Mouse (Mus musculus) testis, adult 2 months (tissue): ENCODE measurements around the gene Krtap16-1. TPM values are rescaled to one million over a fixed set of nuclear protein-coding genes. Genes with fewer than 3 reads are reported as not detected.

Source experiments
- H3K27ac ChIP-seq: fragments of 200-500 bp; 2 replicates; pipeline ENCODE4 v1.5.1; 2012; ENCODE audit warnings: low read depth, low read length; ENCODE audit not compliant: control insufficient read depth, insufficient read depth
- H3K27me3 ChIP-seq: fragments of 200-500 bp; 2 replicates; pipeline ENCODE4 v1.6.1; 2012; ENCODE audit warnings: mild to moderate bottlenecking, low read length, moderate library complexity; ENCODE audit not compliant: control insufficient read depth, insufficient read depth
- H3K36me3 ChIP-seq: fragments of 200-500 bp; 2 replicates; pipeline ENCODE4 v1.6.1; 2012; ENCODE audit warnings: mild to moderate bottlenecking, low read length; ENCODE audit not compliant: control insufficient read depth, insufficient read depth
- H3K4me1 ChIP-seq: fragments of 200-500 bp; 2 replicates; pipeline ENCODE4 v1.6.1; 2012; ENCODE audit warnings: low read length; ENCODE audit not compliant: control insufficient read depth, insufficient read depth
- H3K4me3 ChIP-seq: fragments of 200-500 bp; 2 replicates; pipeline ENCODE4 v1.5.1; 2012; ENCODE audit warnings: low read depth, mild to moderate bottlenecking, low read length, moderate library complexity, mixed read lengths; ENCODE audit not compliant: control insufficient read depth
- CTCF ChIP-seq: fragments of 200-500 bp; IDR thresholded peaks from 2 replicates; pipeline ENCODE4 v1.5.1; 2012; ENCODE audit warnings: low read depth, mild to moderate bottlenecking, inconsistent platforms, low read length, moderate library complexity; ENCODE audit not compliant: control insufficient read depth, insufficient read depth, insufficient replicate concordance
- POLR2A ChIP-seq: fragments of 200-500 bp; IDR thresholded peaks from 2 replicates; pipeline ENCODE4 v1.6.1; 2012; ENCODE audit warnings: low read depth, mild to moderate bottlenecking, inconsistent platforms, low read length, moderate library complexity; ENCODE audit not compliant: control insufficient read depth
- polyA plus RNA-seq: library from polyadenylated mRNA; depleted of rRNA; stranded (reverse); fragments of >200 nt; gene quantifications from 2 replicates; pipeline ENCODE4 v1.2.3, GENCODE M21; 2012

Gene Krtap16-1
- polyA plus RNA-seq, 1 experiment: 0.06 TPM

GRCm38 (mm10) chr11:99989881-99990405 is 3.5 kb upstream of the Krtap16-1 start:
- Histone ChIP-seq H3K36me3 (no peaks in the 10 kb centered on the region), H3K4me3 (no peak overlapping the region), H3K27me3 (no peaks in the 10 kb centered on the region), H3K4me1 (peaks cover 2% of the 10 kb centered on the region; the same call in 1 of the 2 replicates), H3K27ac (no peak overlapping the region)
- no peak for TF ChIP-seq CTCF
- TF ChIP-seq POLR2A: no peak

GRCm38 (mm10) chr11:99988530-99988929 is 2.1 kb upstream of the Krtap16-1 start:
- no peaks in the 10 kb centered on the region for H3K27me3 ChIP-seq
- H3K36me3 ChIP-seq: no peaks in the 10 kb centered on the region
- H3K27ac ChIP-seq: no peak overlapping the region
- H3K4me1 ChIP-seq: peaks cover 2% of the 10 kb centered on the region; the same call in 1 of the 2 replicates
- H3K4me3 ChIP-seq: no peak overlapping the region
- TF ChIP-seq CTCF (no peak), POLR2A (no peak)

DNA sequence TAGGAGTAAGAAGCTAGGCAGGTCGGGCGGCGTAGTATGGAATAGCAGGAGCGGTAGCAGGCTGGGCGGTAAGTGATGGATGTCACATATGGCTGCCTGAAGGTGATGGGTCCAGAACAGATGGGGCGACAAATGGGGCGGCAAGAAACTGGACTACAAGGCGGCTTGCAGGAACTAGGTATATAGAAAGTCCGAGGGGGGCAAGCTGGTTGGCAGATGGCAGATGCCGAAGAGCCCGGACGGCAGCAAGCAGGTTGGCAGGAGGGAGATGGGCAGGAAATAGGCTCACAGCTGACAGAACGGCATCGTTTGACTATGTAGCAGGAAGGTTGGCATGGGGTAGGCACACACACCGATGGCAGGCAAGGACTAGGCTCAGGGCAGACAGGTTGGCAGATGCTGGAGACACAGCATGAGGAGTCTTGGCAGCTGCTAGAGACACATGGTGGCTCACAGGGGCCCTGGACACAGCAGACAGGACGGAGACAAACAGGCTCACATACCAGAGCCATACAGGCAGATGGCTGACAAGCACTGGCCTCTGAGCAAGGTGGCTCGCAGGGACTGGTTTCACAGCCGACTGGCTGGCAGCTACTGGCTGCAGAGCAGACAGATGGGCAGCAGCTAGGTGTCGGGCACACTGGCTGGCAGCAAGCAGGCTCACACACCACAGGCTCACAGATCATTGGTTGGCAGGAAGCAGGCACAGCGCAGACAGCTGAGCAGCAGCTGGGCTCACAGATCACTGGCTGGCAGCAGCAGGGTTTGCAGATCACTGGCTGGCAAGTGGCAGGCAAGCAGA is 905 bp downstream of the Krtap16-1 start:
- H3K4me3 ChIP-seq: no peak overlapping the region
- no peaks in the 10 kb centered on the region for H3K4me1 ChIP-seq
- H3K27me3 ChIP-seq: no peaks in the 10 kb centered on the region
- no peak overlapping the region for H3K27ac ChIP-seq
- H3K36me3 ChIP-seq: no peaks in the 10 kb centered on the region
- TF ChIP-seq POLR2A (no peak), CTCF (no peak)

DNA sequence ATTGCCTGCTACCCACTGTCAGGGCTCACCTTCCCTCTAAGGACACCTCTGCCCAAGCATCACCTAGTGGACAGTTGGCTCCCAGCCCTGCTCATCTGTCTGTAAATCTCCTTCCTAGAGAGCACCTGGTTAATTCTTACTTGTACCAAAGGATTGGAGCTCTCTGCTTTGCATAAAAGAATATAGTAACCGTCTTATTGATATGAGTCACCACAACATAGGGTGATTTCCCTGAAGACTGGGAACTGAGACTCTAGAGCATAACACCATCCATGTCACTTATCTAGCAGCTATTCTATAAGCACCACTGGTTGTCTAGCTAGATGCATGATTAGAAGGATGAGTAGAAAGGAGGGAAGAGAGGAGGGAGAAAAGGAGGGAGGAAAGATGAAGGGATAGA is 3.0 kb downstream of the Krtap16-1 start:
- H3K4me3 ChIP-seq: no peak overlapping the region
- TF ChIP-seq POLR2A (no peak), CTCF (no peak)
- no peaks in the 10 kb centered on the region for H3K4me1 ChIP-seq
- H3K27me3 ChIP-seq: no peaks in the 10 kb centered on the region
- no peaks in the 10 kb centered on the region for H3K36me3 ChIP-seq
- no peak overlapping the region for H3K27ac ChIP-seq

- H3K27me3 ChIP-seq: no peaks in the 10 kb centered on the region
- no peaks in the 10 kb centered on the region for H3K36me3 ChIP-seq
- no peak overlapping the region for H3K4me3 ChIP-seq
- TF ChIP-seq CTCF (no peak), POLR2A (no peak)
- H3K4me1 ChIP-seq: no peaks in the 10 kb centered on the region
- H3K27ac ChIP-seq: no peak overlapping the region
Observed at GRCm38 (mm10) chr11:99982731-99983130, 3.7 kb downstream of the Krtap16-1 start.

- Histone ChIP-seq H3K27ac (no peak within 1 kb of the TSS), H3K36me3 (no peaks in the 10 kb centered on the region), H3K4me1 (no peaks in the 10 kb centered on the region), H3K4me3 (no peak within 1 kb of the TSS), H3K27me3 (no peaks in the 10 kb centered on the region)
- TF ChIP-seq POLR2A (no peak), CTCF (no peak)
Observed at GRCm38 (mm10) chr11:99978953-99979352, 7.4 kb downstream of the Krtap16-1 start, which contains the start of gene Krtap29-1. TSS of gene Krtap29-1 (minus strand) at chr11:99979053.

DNA sequence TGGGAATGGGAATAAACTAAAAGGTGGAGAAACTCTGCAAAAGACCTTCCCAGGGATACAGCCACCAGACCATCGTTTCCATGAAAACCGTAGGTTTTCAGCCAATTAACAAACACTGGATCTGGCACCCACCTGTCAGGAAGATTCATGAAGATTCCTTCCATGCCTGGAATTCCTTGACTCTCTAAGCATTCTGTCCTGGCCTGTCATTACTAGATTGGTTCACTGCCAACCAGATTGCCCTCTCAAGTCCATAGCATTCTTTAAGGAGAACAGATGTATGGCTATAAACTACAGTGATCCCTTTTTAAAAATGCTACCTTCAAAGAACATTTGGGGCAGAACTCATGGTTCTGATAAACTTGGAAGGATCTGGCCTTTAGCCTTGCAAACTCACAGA is 20.4 kb downstream of the Krtap16-1 start:
- H3K4me1 ChIP-seq: no peaks in the 10 kb centered on the region
- TF ChIP-seq CTCF: no peak
- no peak for TF ChIP-seq POLR2A

More for the DNA sequence above, 20.4 kb downstream of the Krtap16-1 start:
- H3K36me3 ChIP-seq: no peaks in the 10 kb centered on the region
- H3K27ac ChIP-seq: no peak overlapping the region
- no peak overlapping the region for H3K4me3 ChIP-seq
- no peaks in the 10 kb centered on the region for H3K27me3 ChIP-seq
